Mouse (Mus musculus) large intestine, adult 2 months (tissue): ENCODE results near the gene Tmem185b. TPM values are rescaled to one million over a fixed set of nuclear protein-coding genes. Genes with fewer than 3 reads are reported as not detected.

Source experiments
- polyA plus RNA-seq: library from polyadenylated mRNA; depleted of rRNA; stranded (reverse); fragments of >200 nt; gene quantifications from 2 replicates; pipeline ENCODE4 v1.2.3, GENCODE M21; 2012; rRNA removed

The Tmem185b gene
- polyA plus RNA-seq, 1 experiment, result 16.3 TPM

Other genes with a start within 250 kb of the Tmem185b start
- gene Inhbb, start 103.9 kb upstream of the Tmem185b start, polyA plus RNA-seq, result 0.81 and 0.96 TPM in 2 replicates
- 51.7 TPM in 2 replicates for gene Ralb, start 21.4 kb upstream of the Tmem185b start, polyA plus RNA-seq
- 3.6 and 4.9 TPM in 2 replicates for gene Epb41l5, start 122.8 kb downstream of the Tmem185b start, polyA plus RNA-seq